Mouse (Mus musculus) cerebellum, adult 11-12 months (tissue): Measurements from ENCODE around the gene Cth.
A peak's percentile ranks its signal among the peaks of the same experiment; 100 is the strongest.
"Not testable (repeated sequence)": the region's sequence is repeated elsewhere in the genome, so short reads cannot be mapped to it uniquely, and the experiment has no call there.

Experiments used
- DNase-seq: peaks from one replicate; pipeline ENCODE4 v3.0.0; 2022

The Cth gene

GRCm38 (mm10) chr3:157924692-157925328, at the start of gene Cth:
Gene Cth (minus strand): TSS chr3:157925077.
- peak; percentile 88 for DNase-seq

- DNase-seq: no peak
These were observed 48.4 kb upstream of the Cth start for GRCm38 (mm10) chr3:157973236-157973635.

DNA sequence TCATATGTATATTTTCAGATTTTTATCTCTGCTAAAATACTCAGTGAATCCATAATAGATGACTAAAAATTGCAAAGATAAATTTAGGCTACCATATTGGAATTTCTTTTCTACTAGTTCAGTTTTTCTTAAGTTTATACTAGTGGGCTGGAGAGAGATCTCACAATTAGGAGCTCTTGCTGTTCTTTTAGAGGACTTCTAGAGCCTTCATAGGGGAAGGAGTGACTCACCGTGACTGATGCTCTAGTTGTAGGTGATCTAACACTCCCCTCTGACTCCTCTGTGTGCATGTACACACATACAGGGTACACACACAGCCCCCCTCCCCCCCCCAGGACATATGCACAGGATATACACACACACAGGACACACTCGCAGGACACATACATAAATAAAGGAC, 46.3 kb upstream of the Cth start:
- DNase-seq: no peak

DNA sequence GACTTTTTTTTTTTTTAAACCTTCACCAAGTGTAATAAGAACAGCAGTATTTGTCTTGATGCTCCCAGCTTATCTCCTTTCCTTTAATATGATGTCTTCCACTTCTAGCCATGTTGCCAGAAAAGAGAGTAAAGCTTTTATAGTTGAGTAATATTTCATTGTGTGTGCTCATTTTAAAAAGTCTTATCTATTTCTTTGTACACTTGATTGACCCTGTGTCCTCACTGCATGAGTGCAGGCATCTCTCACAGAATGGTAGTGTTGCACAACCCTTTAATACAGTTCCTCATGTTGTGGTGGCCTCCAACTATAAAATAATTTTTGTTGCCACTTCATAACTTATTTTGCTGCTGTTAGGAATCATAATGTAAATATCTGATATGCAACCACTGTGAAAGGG, 32.4 kb upstream of the Cth start:
- DNase-seq: no peak

DNA sequence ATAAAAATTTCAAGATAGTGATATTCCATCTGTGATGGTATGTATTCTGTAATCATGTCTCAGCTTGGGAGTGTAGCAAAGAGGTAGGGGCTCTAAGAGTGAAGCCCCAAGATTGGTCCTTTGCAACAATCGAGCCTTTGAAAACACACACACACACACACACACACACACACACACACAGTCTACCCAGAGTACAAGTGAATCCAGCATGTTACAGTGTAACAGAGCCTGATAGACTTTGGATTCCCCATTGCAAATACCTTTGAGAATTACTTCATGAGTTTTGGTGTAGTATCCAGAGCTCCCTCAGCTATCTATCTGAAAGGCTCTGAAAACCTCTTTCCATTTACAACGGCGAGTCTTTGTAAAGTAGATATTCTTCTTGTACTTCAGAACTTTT, 31.3 kb upstream of the Cth start:
- DNase-seq: no peak

DNA sequence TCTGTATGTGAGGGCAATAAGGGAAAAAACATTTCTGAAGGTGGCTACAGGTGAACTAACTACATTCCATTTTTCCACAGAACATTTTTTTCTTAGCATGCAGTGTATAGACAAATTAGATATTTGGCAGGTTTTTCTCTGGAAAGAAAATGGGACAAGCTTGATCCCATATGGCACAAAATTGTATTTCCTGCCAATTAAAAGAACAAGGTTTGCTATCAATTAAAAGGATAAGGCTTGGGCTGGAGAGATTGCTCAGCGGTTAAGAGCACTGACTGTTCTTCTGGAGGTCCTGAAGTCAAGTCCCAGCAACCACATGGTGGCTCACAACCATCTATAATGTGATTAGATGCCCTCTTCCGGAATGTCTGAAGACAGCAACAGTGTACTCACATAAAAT, 30.6 kb upstream of the Cth start:
- DNase-seq: peak; percentile 12

DNA sequence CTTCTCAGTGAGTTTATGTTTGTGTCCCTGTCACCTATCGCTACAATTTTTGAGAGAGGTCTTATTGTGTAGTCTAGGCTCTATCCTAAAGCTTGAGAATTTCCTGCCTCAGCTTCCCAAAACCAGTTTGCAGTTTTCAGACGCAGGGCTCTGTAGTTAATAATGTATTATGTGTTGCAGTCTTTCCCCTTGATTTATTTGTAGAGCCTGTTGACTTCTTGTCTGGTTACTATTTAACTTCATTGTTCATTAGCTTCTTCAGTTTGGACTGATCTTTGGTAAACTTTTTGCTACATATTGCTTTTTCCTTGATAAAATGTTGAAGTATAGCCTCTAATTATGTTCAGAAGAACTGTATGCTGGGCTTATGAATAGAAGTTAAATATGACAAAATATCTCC, 27.8 kb upstream of the Cth start:
- no peak for DNase-seq

GRCm38 (mm10) chr3:157947383-157948280, 22.8 kb upstream of the Cth start:
- no peak for DNase-seq

GRCm38 (mm10) chr3:157946843-157947358, 22.0 kb upstream of the Cth start, which contains the start of gene Ankrd13c:
Gene Ankrd13c (plus strand): TSS chr3:157947239.
- peak; percentile 92 for DNase-seq

DNA sequence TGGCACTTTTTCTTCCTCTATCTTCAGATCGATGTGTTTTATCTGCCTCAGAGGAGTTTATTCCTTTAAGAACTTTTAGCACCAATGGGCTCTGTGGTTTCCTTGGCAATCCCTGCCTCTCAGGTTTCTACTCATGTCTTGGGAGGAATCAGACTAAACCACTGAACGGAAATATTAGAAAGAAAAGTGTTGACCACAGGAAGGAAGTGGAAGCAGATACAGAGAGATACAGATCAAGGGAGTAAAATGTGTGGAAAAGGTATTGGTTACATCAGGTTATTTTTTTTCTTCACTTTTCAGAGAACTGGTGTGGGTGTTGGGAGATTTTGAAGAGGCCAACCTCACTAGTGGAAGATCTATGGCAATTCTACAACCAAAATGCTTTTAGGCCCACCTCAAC, 13.7 kb upstream of the Cth start:
- DNase-seq: no peak

DNA sequence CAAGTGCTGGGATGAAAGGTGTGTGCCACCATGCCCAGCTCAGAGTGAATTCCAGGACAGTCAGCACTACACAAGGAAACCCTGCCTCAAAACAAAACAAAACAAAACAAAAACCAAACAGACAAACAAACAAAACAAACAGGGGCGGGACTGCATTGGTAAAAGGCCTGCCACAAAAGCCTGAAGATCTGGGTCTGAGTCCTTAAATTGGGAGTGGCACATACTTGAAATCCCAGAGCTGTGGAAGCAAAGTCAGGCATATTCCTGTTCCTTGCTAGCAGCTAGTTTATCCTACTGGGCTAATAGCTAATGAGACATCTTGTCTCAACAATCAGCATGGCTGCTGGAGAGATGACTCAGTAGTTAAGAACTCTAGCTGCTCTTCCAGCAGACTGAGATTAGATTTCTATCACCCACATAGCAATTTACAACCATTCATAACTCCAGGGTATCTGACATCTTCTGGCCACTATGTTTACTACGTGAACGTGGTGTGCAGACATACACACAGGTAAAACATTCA, 9.5 kb upstream of the Cth start:
- DNase-seq: no peak

GRCm38 (mm10) chr3:157933223-157933622, 8.3 kb upstream of the Cth start:
- DNase-seq: not testable (repeated sequence)

DNA sequence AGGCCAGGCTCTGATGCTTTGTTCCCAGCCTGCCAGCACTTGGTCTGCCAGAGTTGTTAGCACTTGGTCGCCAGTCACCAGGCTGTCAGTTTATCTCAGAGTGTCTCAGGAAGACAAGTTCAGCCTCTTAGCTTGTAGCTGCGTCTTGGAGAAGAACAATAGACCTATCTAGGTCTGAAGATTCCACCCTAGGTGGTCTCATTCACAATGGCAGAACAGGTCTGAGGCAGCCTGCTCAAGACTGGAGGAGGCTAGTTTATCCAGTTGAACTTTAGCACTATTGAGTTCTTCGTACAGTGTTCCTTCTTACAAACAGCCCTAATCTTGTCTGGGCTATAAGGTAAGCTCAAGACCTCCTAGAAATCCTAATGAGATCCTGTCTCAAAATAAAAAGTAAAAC, 7.2 kb upstream of the Cth start:
- no peak for DNase-seq

- no peak for DNase-seq
These were observed 6.7 kb upstream of the Cth start for GRCm38 (mm10) chr3:157931592-157931991.

DNA sequence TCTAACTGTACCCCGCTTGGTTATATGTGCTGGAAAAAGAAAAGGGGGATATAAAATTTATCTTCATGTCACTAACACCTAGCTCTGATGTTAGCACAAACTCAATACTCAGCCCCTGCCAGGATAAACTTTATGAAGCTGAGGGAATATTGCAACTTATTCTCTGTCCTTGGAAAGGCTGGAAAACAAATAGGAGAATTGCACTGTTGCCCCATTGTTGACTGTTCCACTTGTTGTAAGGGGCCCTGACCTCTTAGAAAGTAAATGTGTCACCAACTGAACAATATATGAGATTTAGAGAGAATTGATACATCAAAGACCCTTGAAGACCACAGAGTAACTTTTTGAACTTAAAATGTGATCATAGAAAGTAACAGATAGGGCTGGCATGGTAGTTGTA, 4.5 kb upstream of the Cth start:
- DNase-seq: no peak

GRCm38 (mm10) chr3:157928731-157929130, 3.9 kb upstream of the Cth start:
- DNase-seq: no peak

DNA sequence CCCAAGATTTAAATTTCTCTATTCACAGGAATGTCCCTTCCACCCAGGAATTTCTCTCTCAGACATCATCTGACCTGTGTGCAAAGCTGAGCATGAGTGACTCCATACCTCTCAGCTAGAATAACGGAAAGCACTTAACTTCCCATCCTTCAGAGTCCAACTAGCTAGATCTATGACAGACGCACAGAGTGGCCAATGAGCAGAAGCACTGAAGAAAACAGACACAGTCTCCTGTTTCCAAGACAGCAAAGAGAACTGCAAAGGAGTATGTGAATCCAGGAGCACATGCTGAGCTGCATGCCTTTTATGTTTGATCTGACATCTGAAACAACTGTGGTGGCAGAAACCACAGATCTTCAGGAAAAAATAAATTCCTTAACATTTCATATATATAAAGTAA, 1.9 kb upstream of the Cth start:
- DNase-seq: no peak

DNA sequence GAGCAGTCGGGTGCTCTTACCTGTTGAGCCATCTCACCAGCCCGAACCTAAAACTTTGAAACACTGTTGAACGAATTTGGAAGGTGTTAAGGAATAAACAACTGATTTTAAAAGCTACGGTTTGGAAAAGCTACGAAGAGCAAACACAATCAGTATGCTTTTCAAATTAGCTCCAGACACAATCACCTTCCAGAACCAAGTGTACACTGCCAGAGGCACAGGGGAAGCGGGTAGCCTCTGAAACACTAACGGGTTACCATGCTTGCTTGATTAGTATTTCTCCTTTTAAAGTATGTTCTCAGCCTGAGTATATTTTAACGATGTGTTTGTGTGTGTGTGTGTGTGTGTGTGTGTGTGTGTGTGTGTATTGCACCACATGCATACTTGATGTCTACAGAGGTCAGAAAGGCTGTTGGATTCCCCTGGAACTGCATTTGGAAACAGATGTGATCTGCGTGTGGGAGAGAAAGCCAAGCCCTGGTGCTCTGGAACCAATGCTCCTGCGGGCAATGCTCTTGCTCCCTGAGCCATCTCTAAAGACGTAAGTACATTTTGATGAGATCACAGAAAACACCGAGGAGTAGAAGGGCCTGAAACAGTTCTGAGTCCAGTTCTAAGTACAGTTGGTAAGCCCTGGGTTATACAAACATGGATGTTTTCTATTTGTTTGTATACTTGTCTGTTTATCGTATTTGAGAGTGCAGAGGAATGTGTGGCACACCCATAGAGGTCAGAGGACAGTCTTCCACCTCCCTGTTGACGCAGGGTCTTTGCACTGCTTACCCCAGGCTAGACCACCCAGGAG, 1.0 kb upstream of the Cth start:
- DNase-seq: no peak

GRCm38 (mm10) chr3:157923268-157923835, 1.5 kb downstream of the Cth start:
- no peak for DNase-seq

DNA sequence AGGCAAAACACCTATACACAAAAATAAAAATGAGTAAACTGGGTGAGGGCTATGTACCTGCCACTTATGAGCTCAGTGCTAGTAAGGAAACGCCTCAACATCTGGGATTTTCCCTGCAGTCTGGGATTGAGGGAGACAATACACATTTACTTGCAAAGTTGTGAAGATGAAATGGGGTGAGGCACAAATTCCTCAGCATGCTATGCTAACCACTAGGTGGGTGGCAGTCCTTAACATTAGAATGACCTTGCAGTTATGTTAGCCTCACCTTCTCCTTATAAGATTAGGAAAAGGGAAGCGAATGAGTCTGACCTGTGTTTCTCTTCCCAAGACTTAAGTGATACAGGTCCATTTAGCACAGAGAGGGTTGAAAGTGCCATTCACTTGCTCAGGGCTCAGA, 3.5 kb downstream of the Cth start:
- no peak for DNase-seq

DNA sequence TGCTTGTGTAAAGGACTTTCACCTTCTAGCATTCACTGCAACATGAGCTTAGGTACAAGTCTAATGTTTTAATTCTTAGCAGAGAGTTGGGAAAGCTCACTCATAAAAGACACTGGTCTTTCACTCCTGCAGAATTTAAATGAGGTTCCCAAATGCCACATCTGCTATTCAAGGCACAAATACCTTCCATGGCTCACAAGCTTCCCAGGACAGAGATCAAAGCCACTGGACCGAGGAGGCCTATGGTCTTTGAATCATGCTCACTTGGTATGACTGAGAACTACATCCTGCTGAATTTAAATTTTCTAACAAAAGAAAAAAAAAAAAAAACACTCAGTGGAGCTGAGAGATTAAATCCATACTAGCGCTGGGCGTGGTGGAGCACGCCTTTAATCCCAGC, 8.5 kb downstream of the Cth start:
- no peak for DNase-seq

GRCm38 (mm10) chr3:157912155-157912554, 12.7 kb downstream of the Cth start:
- DNase-seq: no peak

GRCm38 (mm10) chr3:157910262-157910661, 14.6 kb downstream of the Cth start:
- no peak for DNase-seq
